Mouse (Mus musculus) stomach, embryonic 14.5 days (tissue): ENCODE results near the gene Pard3. TPM values are rescaled to one million over a fixed set of nuclear protein-coding genes. Genes with fewer than 3 reads are reported as not detected.
A peak's percentile ranks its signal among the peaks of the same experiment; 100 is the strongest.

Experiments
- ATAC-seq: fragments of 200-750 bp; cut with Nextera tagmentation; 2 replicates; pipeline ENCODE4 v1.8.0; 2017; ENCODE audit warnings: low read depth, moderate TSS enrichment; ENCODE audit not compliant: insufficient number of reproducible peaks, insufficient read depth, low FRiP score
- H3K27ac ChIP-seq: fragments of 300-500 bp; sonication (generic); 2 replicates; pipeline ENCODE4 v1.5.1; 2014; ENCODE audit warnings: mild to moderate bottlenecking, low read length, moderate library complexity, mixed read lengths
- H3K27me3 ChIP-seq: fragments of 300-500 bp; sonication (generic); 2 replicates; pipeline ENCODE4 v1.6.1; 2014; ENCODE audit warnings: low read length, control low read depth, mixed read lengths; ENCODE audit not compliant: control insufficient read depth, insufficient read depth
- H3K36me3 ChIP-seq: fragments of 300-500 bp; sonication (generic); 2 replicates; pipeline ENCODE4 v1.6.1; 2014; ENCODE audit warnings: mild to moderate bottlenecking, control low read depth, low read length, moderate library complexity, mixed read lengths; ENCODE audit not compliant: control insufficient read depth, insufficient read depth
- H3K4me1 ChIP-seq: fragments of 300-500 bp; sonication (generic); 2 replicates; pipeline ENCODE4 v1.6.1; 2014; ENCODE audit warnings: low read length, control low read depth, mixed read lengths; ENCODE audit not compliant: control insufficient read depth, insufficient read depth
- H3K4me2 ChIP-seq: fragments of 300-500 bp; sonication (generic); replicated peaks from 2 replicates; pipeline ENCODE4 v1.6.1; 2014; ENCODE audit warnings: low read depth, low read length, control low read depth
- H3K4me3 ChIP-seq: fragments of 300-500 bp; sonication (generic); 2 replicates; pipeline ENCODE4 v1.5.1; 2014; ENCODE audit warnings: low read depth, low read length, control low read depth
- H3K9ac ChIP-seq: fragments of 300-500 bp; sonication (generic); replicated peaks from 2 replicates; pipeline ENCODE4 v1.6.1; 2014; ENCODE audit warnings: low read depth, mild to moderate bottlenecking, control low read depth, low read length, moderate library complexity, mixed read lengths
- H3K9me3 ChIP-seq: fragments of 300-500 bp; sonication (generic); 2 replicates; pipeline ENCODE4 v1.6.1; 2016; ENCODE audit warnings: low read depth, low read length, control low read depth; ENCODE audit not compliant: control insufficient read depth
- WGBS: fragments of 180-500 bp; shearing (Covaris S2); extraction: QIAGEN DNeasy Blood & Tissue Kit; methylation state at CpG from one replicate; pipeline ENCODE4 v1.1.7; 2014; 5-methylcytosine and 5-hydroxymethylcytosine counted together
- polyA plus RNA-seq: library from polyadenylated mRNA; unstranded; fragments of >200 nt; fragmentation: Nextera tagmentation; extraction: Ambion mirVana; gene quantifications from 2 replicates; pipeline ENCODE4 v1.2.1, GENCODE M21; 2014

Pard3 gene
- polyA plus RNA-seq, 1 experiment from 2014 or later, result 37.9 TPM

DNA sequence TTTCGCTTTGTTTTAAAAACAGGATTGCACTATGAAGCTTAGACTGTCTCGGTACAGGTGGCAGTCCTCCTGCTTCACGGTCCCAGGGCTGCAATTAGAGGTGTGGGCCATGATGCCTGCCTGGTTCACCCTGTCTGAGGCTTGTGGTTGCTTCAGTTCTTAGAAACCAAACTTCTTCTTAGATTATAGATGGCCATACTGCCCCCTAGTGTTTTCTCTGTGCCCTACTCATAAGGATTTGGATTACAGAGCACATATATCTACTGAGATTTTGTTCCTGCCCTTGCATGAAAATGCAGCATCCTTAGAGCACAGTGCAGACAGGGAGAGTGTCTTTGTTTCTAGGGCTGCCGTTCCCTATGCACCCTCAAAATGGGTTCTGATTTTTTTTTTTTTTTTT is 114.9 kb downstream of the Pard3 start:
- 52% methylated on average over 4 of the region's 4 CpGs for WGBS
- no peak overlapping the region for H3K27ac ChIP-seq
- no peak overlapping the region for H3K9ac ChIP-seq
- 0 out of 2 replicates have a peak, but pooled peaks have one; percentile 37 for ATAC-seq
- H3K36me3 ChIP-seq, result no peaks in the 10 kb centered on the region
- H3K4me3 ChIP-seq, result no peak overlapping the region
- H3K4me2 ChIP-seq, result no peak overlapping the region
- H3K4me1 ChIP-seq, result peaks cover 11% of the 10 kb centered on the region
- no peaks in the 10 kb centered on the region for H3K9me3 ChIP-seq
- H3K27me3 ChIP-seq, result no peaks in the 10 kb centered on the region

DNA sequence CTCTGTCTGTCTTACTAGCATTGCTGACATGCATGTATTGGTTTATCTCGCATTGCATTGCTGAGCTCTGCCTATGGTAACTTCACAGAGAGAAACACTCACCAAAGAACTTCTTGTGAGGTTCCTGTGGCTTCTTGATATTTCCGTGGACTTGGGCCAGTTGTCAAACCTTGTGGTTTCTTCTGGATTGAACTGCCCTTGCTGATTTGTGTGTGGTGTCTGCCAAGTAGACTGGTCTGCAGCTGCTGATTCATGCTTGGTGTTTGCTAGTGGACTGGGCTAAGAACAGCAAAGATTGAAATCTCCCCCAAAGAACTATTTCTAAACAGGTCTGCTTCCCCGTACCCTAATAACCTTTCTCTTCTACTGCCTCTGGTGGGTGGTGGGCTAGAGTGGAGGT is 117.6 kb downstream of the Pard3 start:
- Histone ChIP-seq H3K36me3 (no peaks in the 10 kb centered on the region), H3K4me3 (no peak overlapping the region), H3K27me3 (no peaks in the 10 kb centered on the region), H3K9me3 (no peaks in the 10 kb centered on the region), H3K9ac (no peak overlapping the region), H3K4me2 (no peak overlapping the region), H3K27ac (no peak overlapping the region), H3K4me1 (peaks cover 21% of the 10 kb centered on the region)
- 82% methylated on average over 3 of the region's 3 CpGs for WGBS
- no peak for ATAC-seq

DNA sequence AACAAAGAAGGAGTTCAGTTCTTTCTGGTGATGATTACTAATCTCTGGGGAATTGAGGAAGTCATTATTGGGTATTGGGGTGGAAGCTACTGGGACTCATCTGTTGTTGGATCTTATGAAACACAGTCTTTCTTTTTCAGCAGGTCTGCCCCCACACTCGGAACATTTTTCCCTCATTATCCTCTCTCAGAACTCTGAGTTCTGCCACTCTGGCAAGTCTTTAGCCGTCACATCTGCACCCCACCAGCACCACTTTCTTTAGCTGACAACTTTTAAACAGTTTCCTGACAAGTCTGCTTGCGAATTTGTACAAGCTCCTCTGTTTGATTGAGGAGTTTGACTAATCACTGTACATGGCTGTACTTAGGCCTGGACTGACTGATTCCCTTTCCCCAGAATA is 118.4 kb downstream of the Pard3 start:
- 60% methylated on average over 3 of the region's 3 CpGs for WGBS
- no peak overlapping the region for H3K4me3 ChIP-seq
- H3K9me3 ChIP-seq, result no peaks in the 10 kb centered on the region
- no peak overlapping the region for H3K9ac ChIP-seq
- no peaks in the 10 kb centered on the region for H3K36me3 ChIP-seq
- no peaks in the 10 kb centered on the region for H3K27me3 ChIP-seq
- peaks cover 21% of the 10 kb centered on the region for H3K4me1 ChIP-seq
- H3K4me2 ChIP-seq, result no peak overlapping the region
- no peak overlapping the region for H3K27ac ChIP-seq
- ATAC-seq, result no peak

DNA sequence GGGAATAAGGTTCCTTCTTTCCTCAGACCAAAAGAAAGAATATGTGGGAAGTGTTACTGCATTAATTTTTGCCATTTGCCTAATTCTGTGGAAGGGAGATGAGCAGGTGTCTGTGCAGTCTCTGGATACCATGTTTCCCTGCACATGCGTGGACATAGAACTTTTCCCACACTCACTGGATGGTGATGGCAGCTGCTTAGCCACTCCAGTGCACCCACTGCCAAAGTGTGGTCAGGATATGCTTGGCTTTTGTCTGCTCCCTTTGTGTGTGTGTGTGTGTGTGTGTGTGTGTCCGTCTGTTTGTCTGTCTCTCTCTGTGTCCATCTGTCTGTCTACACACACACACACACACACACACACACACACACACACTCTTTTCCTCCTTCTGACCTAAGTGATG is 119.8 kb downstream of the Pard3 start:
- Histone ChIP-seq H3K9ac (no peak overlapping the region), H3K36me3 (no peaks in the 10 kb centered on the region), H3K4me3 (no peak overlapping the region), H3K4me2 (no peak overlapping the region), H3K9me3 (no peaks in the 10 kb centered on the region), H3K27me3 (no peaks in the 10 kb centered on the region), H3K27ac (no peak overlapping the region), H3K4me1 (peaks cover 21% of the 10 kb centered on the region)
- no peak for ATAC-seq
- 44% methylated on average over 2 of the region's 2 CpGs for WGBS

DNA sequence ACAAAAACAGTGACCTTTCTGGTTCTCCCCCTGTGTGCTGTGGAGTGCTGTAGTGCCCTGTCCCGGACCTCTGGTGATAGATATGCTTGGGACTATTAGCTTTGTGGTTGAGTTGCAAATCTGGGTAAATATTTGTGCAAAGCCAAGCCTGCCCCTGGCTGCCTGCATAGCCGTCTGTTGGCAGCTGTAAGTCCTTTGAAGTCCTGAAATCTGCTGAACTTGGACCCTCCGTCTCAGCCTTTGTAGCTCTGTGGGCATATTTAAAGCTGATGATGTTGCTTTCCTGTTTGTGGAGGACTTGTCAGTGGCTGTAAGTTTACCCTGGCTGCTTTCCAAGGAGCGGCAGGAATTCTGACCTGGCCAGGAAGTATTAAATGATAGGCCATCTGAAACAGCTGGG is 120.3 kb downstream of the Pard3 start:
- H3K36me3 ChIP-seq, result no peaks in the 10 kb centered on the region
- no peaks in the 10 kb centered on the region for H3K27me3 ChIP-seq
- WGBS, result 11% methylated on average over 4 of the region's 4 CpGs
- no peak overlapping the region for H3K27ac ChIP-seq
- no peak overlapping the region for H3K9ac ChIP-seq
- H3K4me2 ChIP-seq, result no peak overlapping the region
- no peak overlapping the region for H3K4me3 ChIP-seq
- peak; percentile 80 for ATAC-seq
- H3K4me1 ChIP-seq, result peaks cover 21% of the 10 kb centered on the region
- no peaks in the 10 kb centered on the region for H3K9me3 ChIP-seq

DNA sequence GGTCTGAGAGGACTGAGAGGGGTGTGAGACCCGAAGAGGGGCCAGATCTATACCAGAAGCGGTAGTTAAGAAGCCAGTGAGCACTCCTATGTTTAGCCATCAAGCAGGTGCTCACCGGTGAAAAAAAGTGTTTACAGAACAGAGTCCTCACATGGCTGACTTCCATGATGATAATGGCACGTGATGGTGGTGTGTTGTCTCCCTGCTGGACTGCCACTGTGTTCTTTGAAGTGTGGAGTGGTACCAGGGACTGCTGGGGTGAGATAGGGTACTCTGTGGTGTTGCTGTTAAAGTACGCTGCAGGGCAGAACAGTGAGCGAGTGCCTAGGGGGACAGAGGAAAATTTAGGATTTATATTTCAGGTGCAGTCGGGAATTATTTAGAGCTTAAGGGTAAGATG is 122.2 kb downstream of the Pard3 start:
- H3K4me2 ChIP-seq, result no peak overlapping the region
- no peaks in the 10 kb centered on the region for H3K9me3 ChIP-seq
- H3K27ac ChIP-seq, result no peak overlapping the region
- H3K27me3 ChIP-seq, result no peaks in the 10 kb centered on the region
- no peak overlapping the region for H3K9ac ChIP-seq
- H3K36me3 ChIP-seq, result no peaks in the 10 kb centered on the region
- H3K4me1 ChIP-seq, result peaks cover 21% of the 10 kb centered on the region
- ATAC-seq, result no peak
- WGBS, result 59% methylated on average over 7 of the region's 7 CpGs
- no peak overlapping the region for H3K4me3 ChIP-seq

DNA sequence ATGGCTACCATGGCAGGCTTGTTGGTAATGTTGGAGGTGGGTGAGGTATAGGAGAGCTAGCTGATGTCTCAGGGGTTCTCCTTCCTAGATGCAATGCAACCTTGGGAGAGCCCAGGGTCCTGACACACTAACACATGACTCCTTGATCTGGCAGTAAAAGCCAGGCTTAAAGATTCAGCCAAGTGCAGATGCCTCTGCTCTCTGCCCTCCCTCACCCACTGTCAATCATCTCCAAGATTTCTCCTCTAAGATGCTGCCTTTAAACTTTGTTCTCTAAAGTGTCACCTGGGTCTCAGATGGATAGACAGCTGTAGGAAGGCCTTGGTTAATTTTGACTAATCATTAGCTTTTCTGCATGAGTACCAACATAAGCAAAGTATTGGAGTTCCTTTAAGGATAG is 125.0 kb downstream of the Pard3 start:
- no peak overlapping the region for H3K4me3 ChIP-seq
- no peak overlapping the region for H3K27ac ChIP-seq
- no peaks in the 10 kb centered on the region for H3K9me3 ChIP-seq
- no peaks in the 10 kb centered on the region for H3K36me3 ChIP-seq
- H3K4me1 ChIP-seq, result peaks cover 13% of the 10 kb centered on the region; the same call in 1 of the 2 replicates
- no peaks in the 10 kb centered on the region for H3K27me3 ChIP-seq
- H3K9ac ChIP-seq, result no peak overlapping the region
- H3K4me2 ChIP-seq, result no peak overlapping the region
- ATAC-seq, result no peak

DNA sequence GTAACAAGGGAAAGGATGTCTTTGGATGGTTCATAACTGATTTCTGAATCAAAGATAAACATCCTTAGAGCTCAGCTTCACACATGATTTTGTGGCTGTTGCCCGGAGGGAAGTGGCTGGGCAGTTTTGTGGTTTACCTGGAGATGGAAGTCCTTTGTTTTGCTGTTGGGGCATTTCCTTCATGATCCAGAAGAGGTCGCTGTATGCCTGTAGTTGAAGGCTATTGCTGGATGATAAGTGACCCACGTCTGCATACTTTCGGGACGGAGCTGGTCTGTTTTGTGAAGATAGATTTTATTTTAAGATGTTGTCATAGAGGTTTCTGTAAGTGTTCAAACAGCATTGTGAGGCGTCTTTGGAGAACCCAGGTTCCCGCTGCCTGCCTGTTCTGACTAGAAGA is 126.7 kb downstream of the Pard3 start:
- no peak overlapping the region for H3K4me2 ChIP-seq
- H3K4me3 ChIP-seq, result no peak overlapping the region
- WGBS, result 31% methylated on average over 7 of the region's 7 CpGs
- no peaks in the 10 kb centered on the region for H3K9me3 ChIP-seq
- no peaks in the 10 kb centered on the region for H3K36me3 ChIP-seq
- no peak for ATAC-seq
- H3K27me3 ChIP-seq, result no peaks in the 10 kb centered on the region
- no peaks in the 10 kb centered on the region for H3K4me1 ChIP-seq
- no peak overlapping the region for H3K27ac ChIP-seq
- H3K9ac ChIP-seq, result no peak overlapping the region

DNA sequence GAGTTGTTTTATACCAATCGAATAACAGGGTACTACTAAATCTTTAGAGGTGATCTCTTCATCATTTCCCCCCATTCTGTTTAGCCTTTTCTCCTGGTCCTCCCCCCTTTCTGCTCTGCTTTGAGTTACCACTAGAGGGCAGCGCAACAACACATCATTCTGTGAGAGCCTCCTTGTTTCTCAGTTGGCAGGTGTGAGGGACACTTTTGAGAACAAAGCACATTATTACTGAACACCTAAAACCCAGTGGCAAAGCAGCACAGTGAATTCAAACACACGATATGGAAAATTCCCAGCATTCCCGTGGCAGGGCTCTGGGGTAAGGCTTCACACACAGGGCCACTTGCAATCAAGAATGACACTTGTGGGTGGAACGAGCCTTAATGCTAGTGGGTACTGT is 127.7 kb downstream of the Pard3 start:
- ATAC-seq, result no peak
- WGBS, result 47% methylated on average over 5 of the region's 5 CpGs

More for the DNA sequence above, 127.7 kb downstream of the Pard3 start:
- Histone ChIP-seq H3K4me3 (no peak overlapping the region), H3K4me2 (no peak overlapping the region), H3K36me3 (no peaks in the 10 kb centered on the region), H3K4me1 (no peaks in the 10 kb centered on the region), H3K9me3 (no peaks in the 10 kb centered on the region), H3K9ac (no peak overlapping the region), H3K27ac (no peak overlapping the region), H3K27me3 (no peaks in the 10 kb centered on the region)
